Mouse (Mus musculus) embryonic fibroblast, embryonic 13.5 days (primary cell): Measurements from ENCODE around the gene Fbxo24. TPM values are rescaled to one million over a fixed set of nuclear protein-coding genes. Genes with fewer than 3 reads are reported as not detected.

Experiments
- H3K27ac ChIP-seq: 2 replicates; pipeline ENCODE4 v1.5.1; 2012; ENCODE audit warnings: low read length, control low read depth, inconsistent platforms; ENCODE audit not compliant: insufficient read depth
- H3K4me1 ChIP-seq: 2 replicates; pipeline ENCODE4 v1.6.1; 2011; ENCODE audit warnings: low read length; ENCODE audit not compliant: control insufficient read depth, insufficient read depth
- H3K4me3 ChIP-seq: 2 replicates; pipeline ENCODE4 v1.5.1; 2011; ENCODE audit warnings: mild to moderate bottlenecking, control low read depth, low read length; ENCODE audit not compliant: insufficient read depth
- CTCF ChIP-seq: IDR thresholded peaks from 2 replicates; pipeline ENCODE4 v1.5.1; 2011; ENCODE audit warnings: mild to moderate bottlenecking, control low read depth, low read length, moderate library complexity, borderline replicate concordance; ENCODE audit not compliant: insufficient read depth
- POLR2A ChIP-seq: IDR thresholded peaks from 2 replicates; pipeline ENCODE4 v1.6.1; 2011; ENCODE audit warnings: low read depth, mild to moderate bottlenecking, control low read depth, low read length, moderate library complexity
- polyA plus RNA-seq: library from polyadenylated mRNA; stranded (reverse); fragments of >200 nt; gene quantifications from 2 replicates; pipeline ENCODE4 v1.2.4, GENCODE M21; 2011; ENCODE audit warnings: low read depth; ENCODE audit not compliant: missing spikeins, insufficient read length

Gene Fbxo24
- polyA plus RNA-seq, 1 experiment = 0.67 TPM

- H3K27ac ChIP-seq = no peak overlapping the region
These were observed 16.4 kb upstream of the Fbxo24 start for GRCm38 (mm10) chr5:137645091-137645651.

GRCm38 (mm10) chr5:137644484-137644883 lies 15.7 kb upstream of the Fbxo24 start:
- H3K4me3 ChIP-seq = no peak overlapping the region
- no peak overlapping the region for H3K27ac ChIP-seq
- TF ChIP-seq CTCF (no peak), POLR2A (no peak)
- 0 out of 2 replicates have a peak, but pooled peaks cover 3% of the 10 kb centered on the region for H3K4me1 ChIP-seq

More at GRCm38 (mm10) chr5:137645091-137645651, 16.4 kb upstream of the Fbxo24 start:
- TF ChIP-seq CTCF (no peak), POLR2A (no peak)
- H3K4me1 ChIP-seq = 0 out of 2 replicates have a peak, but pooled peaks cover 3% of the 10 kb centered on the region
- peak overlapping the region; percentile 6; the same call in 1 of the 2 replicates for H3K4me3 ChIP-seq

- Histone ChIP-seq H3K27ac (no peak overlapping the region), H3K4me1 (no peaks in the 10 kb centered on the region), H3K4me3 (no peak overlapping the region)
- no peak for TF ChIP-seq CTCF
- no peak for TF ChIP-seq POLR2A
These were observed 14.1 kb upstream of the Fbxo24 start for GRCm38 (mm10) chr5:137642886-137643285.

DNA sequence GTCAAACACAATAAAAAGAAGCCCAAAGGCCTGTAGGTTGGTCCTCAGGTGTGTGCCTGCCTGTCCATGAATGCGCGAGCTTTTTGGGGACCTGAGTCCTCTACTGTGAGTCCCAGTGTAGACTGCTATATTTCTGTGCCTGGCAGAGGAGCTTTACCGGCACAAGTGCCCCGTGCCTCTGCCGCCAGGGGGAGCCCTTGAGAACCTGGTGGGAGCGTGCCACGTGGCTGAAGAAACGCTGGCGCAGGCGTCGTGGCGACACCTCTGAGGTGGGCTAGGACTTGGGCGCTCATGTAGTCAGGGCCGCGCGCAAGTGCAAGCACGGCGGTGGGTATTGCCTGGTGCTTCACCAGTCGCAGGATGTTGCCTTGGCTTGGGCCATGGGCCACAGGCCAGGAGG lies 12.3 kb upstream of the Fbxo24 start, which contains the start of gene Sap25:
TSS of gene Sap25 (plus strand) at position 281 of the 400 bp plus-strand sequence.
- TF ChIP-seq CTCF (peak; percentile 33; the same call in 1 of the 2 replicates), POLR2A (no peak)
- Histone ChIP-seq H3K4me1 (no peaks in the 10 kb centered on the region), H3K27ac (no peak within 1 kb of the TSS), H3K4me3 (no peak within 1 kb of the TSS)

DNA sequence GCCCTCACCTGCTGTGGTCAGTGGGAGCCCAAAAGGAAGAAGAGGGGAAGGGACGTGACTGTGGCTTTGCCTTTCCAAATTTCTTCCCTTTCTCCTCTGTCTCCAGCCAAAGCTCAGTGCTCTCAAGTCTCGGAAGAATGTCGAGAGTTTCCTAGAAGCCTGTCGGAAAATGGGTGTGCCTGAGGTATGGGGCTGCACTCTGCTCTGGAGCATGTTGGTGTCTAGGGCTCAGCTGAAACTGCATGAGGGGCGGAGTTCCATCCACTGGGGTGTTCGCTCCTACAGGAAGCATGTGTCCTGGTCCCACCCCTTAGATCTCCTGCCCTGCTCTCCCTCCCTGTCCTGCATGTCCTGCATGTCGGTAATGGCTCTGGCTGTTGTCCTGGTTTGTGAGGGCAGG lies 10.7 kb upstream of the Fbxo24 start:
- no peak overlapping the region for H3K27ac ChIP-seq
- TF ChIP-seq POLR2A (no peak), CTCF (no peak)
- no peak overlapping the region for H3K4me3 ChIP-seq
- no peaks in the 10 kb centered on the region for H3K4me1 ChIP-seq

DNA sequence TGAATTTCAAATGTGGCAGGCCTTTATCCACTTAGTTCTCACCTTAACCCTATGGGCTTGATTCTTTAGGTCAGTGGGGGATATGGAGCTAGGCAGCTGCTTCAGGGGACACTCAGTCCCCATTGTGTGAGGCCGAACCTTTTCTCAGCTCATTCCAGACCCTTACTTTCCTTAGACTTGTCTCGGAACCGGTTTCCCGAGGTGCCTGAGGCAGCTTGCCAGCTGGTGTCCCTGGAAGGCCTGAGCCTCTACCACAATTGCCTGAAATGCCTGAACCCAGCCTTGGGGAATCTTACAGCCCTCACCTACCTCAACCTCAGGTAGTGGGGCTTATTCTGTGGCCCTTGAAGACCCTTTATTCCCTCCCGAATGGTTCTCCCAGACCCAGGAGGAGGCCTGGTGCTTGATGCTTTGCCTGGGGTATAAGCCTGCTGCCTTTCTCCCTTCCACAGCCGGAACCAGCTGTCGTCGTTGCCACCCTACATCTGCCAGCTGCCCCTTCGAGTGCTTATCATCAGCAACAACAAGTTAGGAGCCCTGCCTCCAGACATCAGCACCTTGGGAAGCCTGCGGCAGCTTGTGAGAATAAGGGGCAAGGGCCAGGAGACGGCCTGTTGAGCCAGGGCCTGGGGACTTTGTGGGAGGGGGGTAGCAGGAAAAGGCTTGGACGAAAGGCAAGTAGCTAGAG lies 4.7 kb upstream of the Fbxo24 start:
- no peak for TF ChIP-seq CTCF
- TF ChIP-seq POLR2A = no peak
- Histone ChIP-seq H3K27ac (no peak overlapping the region), H3K4me3 (no peak overlapping the region), H3K4me1 (peaks cover 9% of the 10 kb centered on the region; the same call in 1 of the 2 replicates)

DNA sequence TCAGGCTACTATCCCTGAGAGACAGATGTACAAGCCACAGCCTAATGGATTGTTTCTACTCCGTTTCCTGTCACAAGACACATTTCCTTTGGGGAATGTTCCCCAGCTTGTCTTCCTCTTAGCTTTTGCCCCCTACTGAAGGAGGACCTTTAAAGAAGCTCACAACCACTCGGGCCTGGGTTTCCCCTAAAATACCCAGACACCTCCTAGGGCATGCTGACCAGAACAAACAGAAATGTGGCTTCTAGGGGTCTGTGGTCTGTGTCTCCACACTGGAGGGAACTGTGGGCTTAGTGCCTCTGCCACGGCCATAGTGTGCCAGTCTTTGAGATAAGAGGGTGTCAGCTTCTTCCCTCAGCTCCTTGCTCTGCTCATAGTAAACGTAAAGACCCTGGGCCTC lies 2.8 kb upstream of the Fbxo24 start:
- H3K4me1 ChIP-seq = peaks cover 9% of the 10 kb centered on the region; the same call in 1 of the 2 replicates
- H3K4me3 ChIP-seq = no peak overlapping the region
- no peak overlapping the region for H3K27ac ChIP-seq
- no peak for TF ChIP-seq POLR2A
- no peak for TF ChIP-seq CTCF

DNA sequence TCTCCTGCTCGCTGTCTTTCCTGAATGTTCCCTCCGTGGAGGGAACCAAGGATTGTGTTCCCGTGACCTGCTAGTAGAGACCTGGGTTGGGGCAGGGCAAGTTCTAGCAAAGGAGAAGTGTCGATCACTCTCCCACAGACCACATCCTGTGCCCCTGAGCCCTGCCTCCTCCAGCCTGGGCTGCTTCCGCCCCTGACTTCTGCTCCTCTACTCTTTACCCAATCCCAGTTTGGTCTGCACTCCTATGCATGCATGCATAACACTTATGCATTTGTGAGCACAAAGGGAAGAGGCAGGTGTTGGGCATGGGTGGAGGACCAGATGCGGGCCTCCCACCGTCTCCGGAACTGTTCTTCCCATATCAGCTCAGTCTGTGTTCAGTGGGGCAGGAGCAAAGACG lies 2.4 kb upstream of the Fbxo24 start:
- Histone ChIP-seq H3K4me1 (peaks cover 9% of the 10 kb centered on the region; the same call in 1 of the 2 replicates), H3K4me3 (no peak overlapping the region), H3K27ac (no peak overlapping the region)
- TF ChIP-seq POLR2A (no peak), CTCF (no peak)

DNA sequence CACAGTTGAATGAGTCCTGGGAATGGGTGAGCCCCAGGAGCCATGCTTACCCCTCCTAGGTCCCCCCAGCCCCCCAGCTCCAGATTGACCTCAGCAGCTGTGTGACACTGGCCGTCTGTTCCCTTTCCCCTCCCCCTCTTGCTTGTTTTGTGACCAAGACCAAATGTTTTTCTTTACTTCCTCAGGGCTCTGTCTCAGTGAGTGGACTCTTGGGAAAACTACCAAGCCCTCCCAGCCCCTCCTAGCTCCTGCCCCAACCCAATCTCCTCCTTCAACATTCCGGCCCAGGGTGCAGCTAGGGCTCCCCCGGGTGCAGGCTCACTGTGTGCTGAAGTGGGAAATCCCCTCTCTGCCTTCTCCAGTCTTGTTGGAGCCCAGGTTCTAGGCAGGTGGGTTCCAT lies 1.8 kb upstream of the Fbxo24 start:
- 0 out of 2 replicates have a peak overlapping the region, but pooled peaks have one; percentile 6 for H3K27ac ChIP-seq
- peaks cover 9% of the 10 kb centered on the region; the same call in 1 of the 2 replicates for H3K4me1 ChIP-seq
- TF ChIP-seq POLR2A (no peak), CTCF (no peak)
- H3K4me3 ChIP-seq = peak overlapping the region; percentile 5; the same call in 1 of the 2 replicates

DNA sequence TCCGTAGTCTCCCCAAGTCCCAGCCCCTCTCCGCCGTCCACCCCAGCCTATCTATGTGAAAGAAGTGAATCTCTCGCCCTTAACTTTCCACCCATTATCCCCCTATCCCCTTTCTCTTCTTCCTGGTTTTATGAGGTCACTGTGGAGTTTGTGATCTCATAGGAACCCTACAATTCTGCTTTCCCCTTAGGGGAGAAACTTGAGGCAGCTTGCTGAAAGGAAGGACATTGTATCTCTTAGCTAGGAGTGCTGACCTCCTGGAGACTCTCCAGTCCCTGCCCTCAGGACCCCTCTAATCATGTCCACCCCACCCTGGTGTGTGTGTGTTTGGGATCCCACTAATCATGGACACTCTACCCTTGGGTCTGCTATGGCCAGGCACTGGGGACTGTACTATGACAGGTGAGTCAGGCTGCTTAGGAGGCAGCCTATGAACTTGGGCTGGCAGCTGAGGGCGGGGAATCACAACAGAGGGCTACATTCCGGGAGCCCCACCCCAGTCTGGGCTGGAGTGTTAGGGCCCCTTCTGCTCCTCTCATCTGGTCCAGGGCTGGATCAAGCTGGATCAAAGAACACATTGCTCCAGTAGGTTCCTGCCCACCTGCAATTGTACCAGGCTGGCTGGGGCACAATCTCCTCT lies 1.2 kb upstream of the Fbxo24 start:
- Histone ChIP-seq H3K4me3 (peak overlapping the region; percentile 66), H3K27ac (0 out of 2 replicates have a peak overlapping the region, but pooled peaks have one; percentile 6), H3K4me1 (peaks cover 9% of the 10 kb centered on the region; the same call in 1 of the 2 replicates)
- TF ChIP-seq POLR2A (no peak), CTCF (no peak)
